Mouse (Mus musculus) right cerebral cortex, postnatal 4 days (tissue): Measurements from ENCODE around the gene Zc3h15.
"Not testable (repeated sequence)": the region's sequence is repeated elsewhere in the genome, so short reads cannot be mapped to it uniquely, and the experiment has no call there.

Experiments used
- DNase-seq: peaks from one replicate; pipeline ENCODE4 v3.0.0-alpha.2; 2022

Gene Zc3h15

GRCm38 (mm10) chr2:83674896-83675295 is 30.7 kb downstream of the Zc3h15 start:
- no peak for DNase-seq

DNA sequence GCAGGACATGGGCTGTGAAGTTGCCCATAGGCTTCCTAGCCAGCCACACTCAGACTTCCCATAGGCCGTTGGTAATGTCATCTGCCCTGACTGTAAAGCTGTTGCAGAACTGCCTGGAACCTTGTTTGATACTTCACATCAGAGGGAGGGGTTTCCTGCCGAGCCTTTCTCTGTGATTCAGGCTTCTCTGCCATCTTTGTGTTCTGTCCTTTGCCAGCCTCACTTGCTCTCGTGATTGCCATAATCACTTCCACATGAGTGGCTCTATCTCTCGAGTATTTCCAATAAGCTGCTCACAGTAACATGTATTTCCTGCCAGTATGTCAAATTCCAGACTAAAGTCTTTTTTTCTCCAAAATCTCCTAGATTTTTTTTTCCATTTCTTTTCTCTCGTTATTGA is 31.4 kb downstream of the Zc3h15 start:
- no peak for DNase-seq

- DNase-seq = no peak
Observed at GRCm38 (mm10) chr2:83676226-83676870, 32.1 kb downstream of the Zc3h15 start.

- no peak for DNase-seq
Observed at GRCm38 (mm10) chr2:83681332-83681731, 37.1 kb downstream of the Zc3h15 start.

DNA sequence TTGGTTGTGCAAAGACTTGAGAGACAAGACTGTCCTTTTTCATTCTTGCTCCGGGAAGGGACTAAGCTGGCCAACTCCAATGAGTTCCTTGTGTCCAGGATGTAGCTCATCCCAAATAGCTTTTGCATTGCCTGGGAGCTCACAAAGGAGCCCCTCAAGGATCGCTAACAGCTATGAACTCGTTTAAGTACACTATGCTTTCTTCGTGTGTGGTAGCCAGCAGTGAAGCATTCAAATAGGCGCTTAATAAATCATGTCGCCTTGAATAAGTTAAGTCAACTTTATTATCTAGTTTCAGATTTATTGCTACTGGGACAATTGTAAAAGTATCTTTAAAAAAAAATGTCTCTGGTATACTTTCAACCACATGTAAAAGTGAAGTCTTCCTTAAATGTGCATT is 37.5 kb downstream of the Zc3h15 start:
- no peak for DNase-seq

GRCm38 (mm10) chr2:83682282-83682681 is 38.0 kb downstream of the Zc3h15 start:
- no peak for DNase-seq

GRCm38 (mm10) chr2:83683731-83684519 is 39.7 kb downstream of the Zc3h15 start:
- DNase-seq = no peak

DNA sequence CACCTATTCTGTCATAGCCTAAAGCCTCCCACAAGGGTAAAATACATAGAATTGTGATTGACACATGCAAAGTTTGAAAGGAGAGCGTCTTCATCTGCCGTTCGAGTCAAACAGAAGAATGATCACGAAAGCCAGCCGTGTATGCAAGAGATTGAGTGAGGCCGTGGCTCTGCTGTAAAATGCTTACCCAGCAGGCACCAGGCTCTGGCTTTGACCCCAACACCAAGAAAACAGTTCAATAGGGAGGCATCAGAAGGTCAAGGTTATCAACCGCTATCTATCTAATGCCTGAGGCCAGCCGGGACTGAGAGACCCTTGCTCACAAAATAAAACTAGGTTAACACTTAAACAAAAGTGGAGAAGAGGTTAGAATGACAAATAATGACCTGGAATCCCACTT is 40.5 kb downstream of the Zc3h15 start:
- DNase-seq = no peak

DNA sequence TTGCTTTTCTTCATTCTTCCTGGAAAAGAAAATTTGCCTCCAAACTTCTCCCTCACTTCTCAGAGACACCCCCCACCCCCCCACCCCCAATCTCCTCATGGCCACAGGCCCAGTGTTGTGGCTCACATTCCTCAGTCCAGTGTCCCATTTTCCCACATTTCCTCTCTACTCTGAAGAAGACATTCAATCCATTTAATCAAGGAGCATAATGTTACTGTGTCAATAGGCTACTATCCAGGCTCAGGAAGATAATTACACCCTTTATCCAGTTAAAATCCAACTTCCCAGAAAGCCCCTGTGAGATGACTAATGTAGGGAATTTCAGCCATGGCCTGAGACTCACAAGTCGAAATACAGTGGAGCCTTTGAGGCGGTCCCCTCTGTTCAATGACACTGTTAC is 46.1 kb downstream of the Zc3h15 start:
- DNase-seq = no peak

DNA sequence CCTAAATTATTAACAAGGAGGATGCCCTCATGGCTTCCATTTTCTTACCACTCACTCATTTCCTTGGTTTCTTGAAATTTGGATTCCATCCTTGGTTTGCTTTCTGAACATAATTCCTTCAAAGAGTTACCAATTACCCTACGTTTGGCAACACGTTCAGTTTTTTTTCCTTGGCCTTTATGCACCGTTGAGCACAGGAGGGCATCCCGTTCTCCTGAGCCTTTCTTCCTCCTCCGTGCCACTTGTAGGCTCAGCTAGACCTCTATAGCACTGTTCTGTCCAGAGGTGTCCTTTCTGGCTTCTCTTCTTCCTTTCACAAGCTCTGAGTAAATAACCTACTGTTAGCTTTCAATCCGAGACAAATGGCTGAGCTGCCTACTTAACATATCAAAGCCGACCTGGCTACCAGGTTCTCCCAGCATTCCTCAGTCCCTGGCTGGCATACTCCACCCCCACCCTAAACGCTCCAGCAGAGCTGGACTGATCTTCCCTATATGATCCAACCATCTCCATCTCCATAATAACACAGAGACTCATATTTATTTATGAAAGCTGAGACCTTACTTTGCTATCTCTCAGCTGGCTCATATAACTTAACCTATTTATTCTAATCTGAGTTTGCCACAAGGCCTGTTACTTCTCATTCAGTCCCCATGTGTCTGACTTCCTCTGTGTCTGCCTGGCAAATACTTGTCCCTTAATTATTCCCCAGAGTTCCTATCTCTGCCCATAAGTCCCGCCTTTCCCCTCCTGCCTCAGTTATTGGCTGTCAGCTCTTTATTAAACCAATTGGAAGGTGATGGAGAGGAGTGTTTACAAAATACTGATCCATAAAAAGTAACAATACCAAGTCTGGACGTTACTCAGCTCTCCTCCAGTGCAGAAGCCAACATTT is 48.7 kb downstream of the Zc3h15 start:
- DNase-seq = no peak

GRCm38 (mm10) chr2:83694061-83694460 is 49.8 kb downstream of the Zc3h15 start:
- DNase-seq = no peak

GRCm38 (mm10) chr2:83695345-83696247 is 51.4 kb downstream of the Zc3h15 start:
- DNase-seq = no peak

DNA sequence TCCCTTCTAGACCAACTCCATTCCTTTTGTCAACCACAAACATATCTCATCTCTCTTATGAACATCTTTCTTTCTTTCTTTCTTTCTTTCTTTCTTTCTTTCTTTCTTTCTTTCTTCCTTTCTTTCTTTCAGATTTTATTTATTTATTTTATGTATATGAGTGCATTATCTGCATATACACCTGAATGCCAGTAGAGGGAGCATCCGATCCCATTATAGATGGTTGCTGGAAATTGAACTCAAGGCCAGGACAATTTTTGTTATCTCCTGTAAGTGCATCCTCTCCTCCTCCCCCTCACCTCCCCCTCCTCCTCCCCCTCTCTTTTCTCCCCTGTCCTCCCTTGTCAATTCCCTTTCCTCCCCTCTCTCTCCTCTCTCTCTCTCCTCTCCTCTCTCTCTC is 54.2 kb downstream of the Zc3h15 start:
- DNase-seq = no peak

DNA sequence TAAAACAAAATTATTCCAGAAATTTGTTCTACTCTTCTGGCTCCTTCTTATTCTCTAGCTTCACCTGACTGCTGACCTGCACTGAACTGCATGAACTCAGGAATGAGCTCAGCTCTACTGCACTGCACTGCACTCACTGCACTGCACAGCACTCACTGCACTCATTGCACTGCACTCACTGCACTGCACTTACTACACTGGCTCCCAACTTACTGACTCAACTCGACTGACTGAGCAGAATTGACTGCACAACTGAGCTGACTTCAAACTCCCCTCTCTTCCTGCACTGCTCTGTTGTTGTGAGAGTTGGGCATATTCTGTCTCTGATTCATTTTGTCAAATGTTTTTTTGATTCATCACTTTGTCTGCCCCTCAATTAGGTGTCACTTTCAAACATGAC is 55.1 kb downstream of the Zc3h15 start:
- no peak for DNase-seq

DNA sequence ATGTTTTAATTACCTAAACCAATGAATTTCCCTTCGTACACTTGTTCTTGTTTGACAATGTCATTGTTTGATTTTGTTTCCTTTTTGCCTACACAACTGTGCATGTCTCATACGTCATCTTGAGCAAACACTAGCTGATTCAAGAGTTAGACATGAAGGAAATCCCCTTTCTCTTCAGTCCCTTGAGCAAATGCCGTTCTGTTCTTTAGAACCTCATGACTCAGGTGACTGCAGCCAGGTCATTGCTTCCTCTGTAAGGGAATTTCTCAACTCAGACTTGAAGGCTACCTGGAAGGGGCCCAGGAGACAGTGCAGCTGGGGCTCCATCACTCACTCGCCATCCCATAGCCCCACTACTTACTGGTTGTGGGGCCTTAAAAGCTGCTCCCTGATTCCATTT is 56.4 kb downstream of the Zc3h15 start:
- DNase-seq = no peak

- no peak for DNase-seq
Observed at GRCm38 (mm10) chr2:83702411-83702810, 58.2 kb downstream of the Zc3h15 start.

DNA sequence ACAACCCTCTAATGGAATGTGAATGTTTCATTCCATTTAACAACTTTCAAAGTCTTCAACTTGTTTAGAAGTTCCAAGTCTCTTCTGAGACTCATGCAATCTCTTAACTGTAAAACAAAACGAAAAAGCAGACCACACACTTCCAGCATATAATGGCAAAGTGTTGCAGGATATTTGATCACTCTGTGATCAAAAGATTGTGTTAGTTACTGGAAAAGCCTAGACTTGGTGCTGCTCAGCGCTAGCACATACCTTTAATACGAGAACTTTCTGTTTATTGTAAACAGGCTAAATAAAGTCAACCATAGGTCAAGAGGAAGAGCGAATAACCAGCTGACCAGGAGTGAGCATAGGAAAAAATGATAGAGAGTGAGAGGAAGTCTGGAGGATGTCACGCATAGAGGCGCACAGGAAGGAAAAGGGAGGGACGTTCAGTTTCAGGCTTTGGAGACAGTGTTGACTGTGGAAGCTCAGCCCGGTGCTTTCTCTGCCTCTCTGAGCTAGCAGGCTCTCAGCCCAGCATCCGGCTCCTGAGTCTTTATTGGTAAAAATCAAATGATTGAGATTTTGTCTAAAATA is 61.4 kb downstream of the Zc3h15 start:
- no peak for DNase-seq

GRCm38 (mm10) chr2:83709896-83710524 is 65.8 kb downstream of the Zc3h15 start:
- no peak for DNase-seq

GRCm38 (mm10) chr2:83713281-83713680 is 69.0 kb downstream of the Zc3h15 start:
- not testable (repeated sequence) for DNase-seq

- DNase-seq = no peak
Observed at GRCm38 (mm10) chr2:83713946-83714345, 69.7 kb downstream of the Zc3h15 start.
